Mouse (Mus musculus) lung, adult 2 months (tissue): ENCODE data around the gene Mtcl1.

Experiments
- CTCF ChIP-seq: fragments of 200-500 bp; IDR thresholded peaks from 2 replicates; pipeline ENCODE4 v1.5.1; 2011; ENCODE audit warnings: mild to moderate bottlenecking, low read length, control low read depth; ENCODE audit not compliant: insufficient read depth
- POLR2A ChIP-seq: fragments of 200-500 bp; IDR thresholded peaks from 2 replicates; pipeline ENCODE4 v1.6.1; 2011; ENCODE audit warnings: low read depth, mild to moderate bottlenecking, control low read depth, low read length, borderline replicate concordance; ENCODE audit errors: extremely low read depth

DNA sequence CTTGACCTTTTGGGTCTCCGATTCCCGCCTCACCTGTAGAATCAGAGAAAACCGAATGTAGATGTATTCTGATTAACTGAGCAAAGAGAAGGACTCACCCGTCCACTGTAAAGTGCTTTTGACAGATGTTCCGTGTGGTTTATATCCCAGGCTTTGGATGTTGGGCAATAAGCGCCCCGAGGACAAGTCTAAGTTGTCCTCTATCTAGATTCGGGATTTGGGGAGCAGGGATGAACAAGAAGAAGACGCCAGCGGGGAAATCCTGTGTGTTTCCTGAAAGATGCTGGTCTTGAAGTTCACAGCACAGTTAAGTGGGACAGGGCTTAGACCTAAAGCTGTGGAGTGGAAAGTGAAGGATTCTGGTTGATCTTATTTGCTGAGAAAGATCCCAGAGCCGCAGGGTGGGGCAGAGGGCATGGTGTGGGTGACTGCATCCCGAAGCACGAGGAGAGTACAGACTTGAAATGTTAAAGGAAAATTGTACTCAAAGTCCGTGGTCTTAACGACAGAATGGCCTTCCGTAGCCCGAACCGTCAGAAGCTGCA lies 1.0 kb upstream of the Mtcl1 start:
- TF ChIP-seq POLR2A (no peak), CTCF (no peak)
